Mouse (Mus musculus) megakaryocyte-erythroid progenitor cell, adult 5-6 weeks (primary cell): Measurements from ENCODE around the gene Pom121. TPM values are rescaled to one million over a fixed set of nuclear protein-coding genes. Genes with fewer than 3 reads are reported as not detected.

ENCODE experiments used
- ATAC-seq: replicated peaks from 2 replicates; pipeline ENCODE4 v1.8.0; 2016; ENCODE audit warnings: mild to moderate bottlenecking, inconsistent platforms; ENCODE audit not compliant: severe bottlenecking, poor library complexity, low FRiP score, low TSS enrichment
- total RNA-seq, 2 experiments: library from RNA; stranded (forward) in 1 of 2; stranded (reverse) in 1 of 2; fragments of 200-1000, 215-1000 nt in 1 of 2; fragments of >200 nt in 1 of 2; fragmentation: Nextera tagmentation in 1 of 2; gene quantifications; 2 replicates each; pipeline ENCODE4 v1.2.3; 2014 to 2017

The Pom121 gene
- 83.2 and 90.6 TPM in 2 replicates for total RNA-seq (2014; fragmentation: Nextera tagmentation)
- 10.4 and 11.1 TPM in 2 replicates for total RNA-seq (2017)

GRCm38 (mm10) chr5:135394004-135394823, at the start of gene Pom121:
TSS of gene Pom121 (minus strand) at chr5:135394546.
- peak; percentile 83 for ATAC-seq

GRCm38 (mm10) chr5:135442430-135442829, 48.1 kb upstream of the Pom121 start:
- no peak for ATAC-seq

GRCm38 (mm10) chr5:135435039-135435438, 40.7 kb upstream of the Pom121 start:
- ATAC-seq, result no peak

GRCm38 (mm10) chr5:135433861-135434260, 39.5 kb upstream of the Pom121 start:
- no peak for ATAC-seq

GRCm38 (mm10) chr5:135431111-135431510, 36.8 kb upstream of the Pom121 start:
- no peak for ATAC-seq

GRCm38 (mm10) chr5:135428786-135429185, 34.4 kb upstream of the Pom121 start:
- ATAC-seq, result no peak

GRCm38 (mm10) chr5:135410266-135410665, 15.9 kb upstream of the Pom121 start:
- no peak for ATAC-seq

GRCm38 (mm10) chr5:135408114-135408513, 13.8 kb upstream of the Pom121 start:
- ATAC-seq, result no peak

- ATAC-seq, result no peak
Measured at GRCm38 (mm10) chr5:135405437-135405836, 11.1 kb upstream of the Pom121 start.

GRCm38 (mm10) chr5:135404623-135405022, 10.3 kb upstream of the Pom121 start:
- ATAC-seq, result no peak

GRCm38 (mm10) chr5:135400244-135400643, 5.9 kb upstream of the Pom121 start:
- ATAC-seq, result peak; percentile 72

- no peak for ATAC-seq
Measured at GRCm38 (mm10) chr5:135399382-135399781, 5.0 kb upstream of the Pom121 start.

GRCm38 (mm10) chr5:135395826-135396225, 1.5 kb upstream of the Pom121 start:
- peak; percentile 76 for ATAC-seq

GRCm38 (mm10) chr5:135383771-135384170, 10.6 kb downstream of the Pom121 start:
- peak; percentile 10; the same call in 1 of the 2 replicates for ATAC-seq

GRCm38 (mm10) chr5:135382746-135383145, 11.6 kb downstream of the Pom121 start:
- ATAC-seq, result no peak

GRCm38 (mm10) chr5:135381356-135381925, 12.9 kb downstream of the Pom121 start:
- ATAC-seq, result no peak

GRCm38 (mm10) chr5:135380681-135381080, 13.7 kb downstream of the Pom121 start:
- ATAC-seq, result no peak

- no peak for ATAC-seq
Measured at GRCm38 (mm10) chr5:135376341-135376740, 18.0 kb downstream of the Pom121 start.

GRCm38 (mm10) chr5:135375167-135375566, 19.2 kb downstream of the Pom121 start:
- no peak for ATAC-seq

GRCm38 (mm10) chr5:135373601-135374000, 20.7 kb downstream of the Pom121 start:
- ATAC-seq, result no peak

GRCm38 (mm10) chr5:135371195-135371594, 23.2 kb downstream of the Pom121 start:
- ATAC-seq, result no peak
